Mouse (Mus musculus) urinary bladder, postnatal 25 days (tissue): ENCODE data around the gene Tepsin.

Experiments
- DNase-seq: peaks from one replicate; pipeline ENCODE4 v3.0.0; 2022; ENCODE audit warnings: low spot score

Tepsin gene

GRCm38 (mm10) chr11:120098588-120099511 lies at the start of gene Tepsin, which contains the start of gene Ndufaf8:
Gene Tepsin, minus strand, starts transcription at chr11:120098731.
Gene Ndufaf8, plus strand, starts transcription at chr11:120098928.
- DNase-seq, result peak; percentile 96

GRCm38 (mm10) chr11:120143708-120144497 lies 45.4 kb upstream of the Tepsin start:
- no peak for DNase-seq

- DNase-seq, result no peak
Measured at GRCm38 (mm10) chr11:120142601-120143051, 44.1 kb upstream of the Tepsin start.

GRCm38 (mm10) chr11:120140255-120140654 lies 41.7 kb upstream of the Tepsin start:
- DNase-seq, result no peak

- DNase-seq, result no peak
Measured at GRCm38 (mm10) chr11:120139309-120139731, 40.8 kb upstream of the Tepsin start.

GRCm38 (mm10) chr11:120137625-120138004 lies 39.1 kb upstream of the Tepsin start:
- no peak for DNase-seq

GRCm38 (mm10) chr11:120136796-120137624 lies 38.5 kb upstream of the Tepsin start:
- no peak for DNase-seq

GRCm38 (mm10) chr11:120136195-120136594 lies 37.7 kb upstream of the Tepsin start:
- no peak for DNase-seq

- no peak for DNase-seq
Measured at GRCm38 (mm10) chr11:120134847-120135530, 36.5 kb upstream of the Tepsin start.

- DNase-seq, result no peak
Measured at GRCm38 (mm10) chr11:120134148-120134547, 35.6 kb upstream of the Tepsin start.

- no peak for DNase-seq
Measured at GRCm38 (mm10) chr11:120129281-120129680, 30.8 kb upstream of the Tepsin start.

GRCm38 (mm10) chr11:120126845-120127244 lies 28.3 kb upstream of the Tepsin start:
- DNase-seq, result no peak

GRCm38 (mm10) chr11:120122126-120122525 lies 23.6 kb upstream of the Tepsin start:
- DNase-seq, result no peak

- peak; percentile 50 for DNase-seq
Measured at GRCm38 (mm10) chr11:120120642-120121420, 22.3 kb upstream of the Tepsin start.

- no peak for DNase-seq
Measured at GRCm38 (mm10) chr11:120119936-120120541, 21.5 kb upstream of the Tepsin start.

GRCm38 (mm10) chr11:120119108-120119507 lies 20.6 kb upstream of the Tepsin start:
- no peak for DNase-seq

- DNase-seq, result no peak
Measured at GRCm38 (mm10) chr11:120117626-120118025, 19.1 kb upstream of the Tepsin start.

GRCm38 (mm10) chr11:120114488-120115215 lies 16.1 kb upstream of the Tepsin start:
- no peak for DNase-seq

- no peak for DNase-seq
Measured at GRCm38 (mm10) chr11:120112136-120112535, 13.6 kb upstream of the Tepsin start.
